Mouse (Mus musculus): ENCODE results near the gene Myzap. TPM values are rescaled to one million over a fixed set of nuclear protein-coding genes. Genes with fewer than 3 reads are reported as not detected.

Myzap gene
- polyA plus RNA-seq, 1 experiment: 0.70 TPM

DNA sequence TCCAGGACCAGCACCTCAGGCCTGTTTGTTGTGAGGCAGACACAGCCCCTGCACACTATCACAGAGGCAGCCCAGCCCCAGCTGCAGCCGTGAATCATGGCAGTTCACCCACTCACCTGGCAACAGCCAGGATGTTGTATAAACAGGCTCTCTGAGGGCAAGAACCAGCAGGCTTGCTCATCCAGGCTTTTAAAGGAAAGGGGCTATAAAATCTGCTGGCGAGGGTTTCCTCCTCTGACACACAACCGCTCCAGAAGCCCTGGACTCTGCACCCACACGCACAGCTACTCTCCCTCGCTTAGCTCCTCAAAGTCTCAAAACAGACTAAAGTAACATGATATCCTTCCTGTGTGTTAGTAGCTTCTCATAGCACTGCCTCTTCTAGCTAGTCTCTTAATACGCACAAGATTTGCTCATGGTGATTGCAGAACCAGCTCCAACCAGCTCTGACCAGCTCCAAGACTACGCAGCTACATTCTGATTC lies 21.0 kb downstream of the Myzap start:
- TF ChIP-seq CTCF (IDR thresholded peaks at IDR 0.05; ENCODE audit: control insufficient read depth, insufficient read depth, insufficient read length) (no peak), CEBPB (IDR thresholded peaks at IDR 0.05; ENCODE audit: low read depth) (no peak)
- Histone ChIP-seq H3K36me3 (ENCODE audit: control insufficient read depth, insufficient read depth) (no peaks in the 10 kb centered on the region), H3ac (ENCODE audit: control insufficient read depth, insufficient read length, low read depth) (no peak overlapping the region), H3K4me3 (ENCODE audit: insufficient read depth, poor library complexity, severe bottlenecking) (no peak overlapping the region), H3K79me3 (ENCODE audit: low read depth) (no peaks in the 10 kb centered on the region), H3K79me2 (ENCODE audit: control insufficient read depth, insufficient read depth) (no peaks in the 10 kb centered on the region), H3K27me3 (ENCODE audit: control insufficient read depth, insufficient read depth, insufficient read length) (no peaks in the 10 kb centered on the region)

- no peak overlapping the region for H3K4me3 ChIP-seq (ENCODE audit: insufficient read depth, poor library complexity, severe bottlenecking)
- H3ac ChIP-seq (ENCODE audit: control insufficient read depth, insufficient read length, low read depth): no peak overlapping the region
- TF ChIP-seq CEBPB (IDR thresholded peaks at IDR 0.05; ENCODE audit: low read depth): no peak
- no peak for TF ChIP-seq MAX (IDR thresholded peaks at IDR 0.05)
- no peak for TF ChIP-seq CTCF (IDR thresholded peaks at IDR 0.05; ENCODE audit: control insufficient read depth, insufficient read depth, insufficient read length)
- TF ChIP-seq MYOD1 (IDR thresholded peaks at IDR 0.05; ENCODE audit: control insufficient read depth, insufficient read length, low read depth): no peak
- no peak for TF ChIP-seq USF1 (IDR thresholded peaks at IDR 0.05; ENCODE audit: low read depth)
- TF ChIP-seq FOSL1 (IDR thresholded peaks at IDR 0.05; ENCODE audit: insufficient read depth, low read length, poor library complexity, severe bottlenecking): no peak
- no peak for TF ChIP-seq MYOG (IDR thresholded peaks at IDR 0.05; ENCODE audit: control insufficient read depth, extremely low read depth, insufficient read length)
Measured at GRCm38 (mm10) chr9:71570170-71570569, 22.0 kb downstream of the Myzap start.

DNA sequence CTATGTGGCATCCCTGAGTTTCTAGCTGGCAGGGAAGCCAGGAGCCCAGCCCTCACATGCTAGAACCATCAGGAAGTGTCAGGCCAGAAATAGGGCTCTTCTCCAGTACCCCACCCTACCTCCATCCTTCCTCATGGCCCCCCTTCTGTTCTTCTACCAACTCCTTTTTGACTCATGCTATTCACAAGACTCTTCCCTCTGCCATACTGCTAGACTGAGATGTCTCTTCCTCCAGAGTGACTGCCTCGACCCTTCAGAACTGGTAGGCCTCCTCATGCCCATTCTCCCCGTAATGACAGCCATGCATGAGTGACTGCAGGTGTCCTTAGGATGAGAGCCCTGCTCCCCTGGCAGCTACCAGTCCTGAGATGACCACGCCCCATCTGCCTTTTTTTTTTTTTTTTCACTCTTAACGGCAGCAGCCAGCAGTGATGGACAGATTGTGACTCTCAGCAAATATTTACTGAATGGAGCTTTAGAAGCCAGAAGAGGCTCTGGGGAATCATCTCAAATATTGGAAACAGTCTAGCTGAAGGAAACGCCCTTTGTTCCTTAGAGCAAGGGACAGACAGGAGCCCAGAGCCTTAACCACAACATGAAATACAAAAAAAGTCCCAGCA lies 23.7 kb downstream of the Myzap start:
- no peak overlapping the region for H3ac ChIP-seq (ENCODE audit: control insufficient read depth, insufficient read length, low read depth)
- H3K79me2 ChIP-seq (ENCODE audit: control insufficient read depth, insufficient read depth): no peaks in the 10 kb centered on the region
- H3K27me3 ChIP-seq (ENCODE audit: control insufficient read depth, insufficient read depth, insufficient read length): no peaks in the 10 kb centered on the region
- no peaks in the 10 kb centered on the region for H3K79me3 ChIP-seq (ENCODE audit: low read depth)
- H3K4me3 ChIP-seq (ENCODE audit: insufficient read depth, poor library complexity, severe bottlenecking): no peak overlapping the region
- TF ChIP-seq FOSL1 (IDR thresholded peaks at IDR 0.05; ENCODE audit: insufficient read depth, low read length, poor library complexity, severe bottlenecking): no peak
- no peaks in the 10 kb centered on the region for H3K36me3 ChIP-seq (ENCODE audit: control insufficient read depth, insufficient read depth)

More at GRCm38 (mm10) chr9:71570170-71570569, 22.0 kb downstream of the Myzap start:
- Histone ChIP-seq H3K79me2 (ENCODE audit: control insufficient read depth, insufficient read depth) (no peaks in the 10 kb centered on the region), H3K36me3 (ENCODE audit: control insufficient read depth, insufficient read depth) (no peaks in the 10 kb centered on the region), H3K79me3 (ENCODE audit: low read depth) (no peaks in the 10 kb centered on the region), H3K27me3 (ENCODE audit: control insufficient read depth, insufficient read depth, insufficient read length) (no peaks in the 10 kb centered on the region)

DNA sequence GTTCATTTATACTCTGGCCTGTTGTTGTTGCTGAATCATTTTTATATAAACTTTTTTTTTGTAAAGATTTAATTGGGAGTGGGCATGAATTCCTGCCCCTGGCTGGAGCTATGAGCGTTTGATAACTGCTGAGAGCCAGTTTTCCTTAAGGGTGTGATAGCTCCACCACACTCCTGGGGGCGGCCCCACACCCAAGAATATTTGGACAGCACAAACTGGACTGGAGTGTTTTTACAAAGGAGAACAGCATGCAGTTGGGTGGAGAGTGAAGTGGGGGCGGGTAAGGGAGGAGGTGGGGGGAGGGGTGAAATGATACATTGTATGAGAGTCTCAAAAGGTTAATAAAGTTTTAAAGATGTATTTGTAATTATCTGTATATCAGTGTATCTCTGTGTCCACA lies 24.8 kb downstream of the Myzap start:
- H3ac ChIP-seq (ENCODE audit: control insufficient read depth, insufficient read length, low read depth): no peak overlapping the region
- no peaks in the 10 kb centered on the region for H3K36me3 ChIP-seq (ENCODE audit: control insufficient read depth, insufficient read depth)
- H3K79me3 ChIP-seq (ENCODE audit: low read depth): no peaks in the 10 kb centered on the region
- TF ChIP-seq CTCF (IDR thresholded peaks at IDR 0.05; ENCODE audit: control insufficient read depth, insufficient read depth, insufficient read length) (no peak), MAX (IDR thresholded peaks at IDR 0.05) (no peak), MYOG (IDR thresholded peaks at IDR 0.05; ENCODE audit: control insufficient read depth, extremely low read depth, insufficient read length) (no peak), FOSL1 (IDR thresholded peaks at IDR 0.05; ENCODE audit: insufficient read depth, low read length, poor library complexity, severe bottlenecking) (no peak), USF1 (IDR thresholded peaks at IDR 0.05; ENCODE audit: low read depth) (no peak), CEBPB (IDR thresholded peaks at IDR 0.05; ENCODE audit: low read depth) (no peak), MYOD1 (IDR thresholded peaks at IDR 0.05; ENCODE audit: control insufficient read depth, insufficient read length, low read depth) (no peak)
- no peaks in the 10 kb centered on the region for H3K79me2 ChIP-seq (ENCODE audit: control insufficient read depth, insufficient read depth)
- H3K27me3 ChIP-seq (ENCODE audit: control insufficient read depth, insufficient read depth, insufficient read length): no peaks in the 10 kb centered on the region
- no peak overlapping the region for H3K4me3 ChIP-seq (ENCODE audit: insufficient read depth, poor library complexity, severe bottlenecking)

GRCm38 (mm10) chr9:71566763-71567162 lies 25.4 kb downstream of the Myzap start:
- TF ChIP-seq MAX (IDR thresholded peaks at IDR 0.05): no peak
- TF ChIP-seq MYOG (IDR thresholded peaks at IDR 0.05; ENCODE audit: control insufficient read depth, extremely low read depth, insufficient read length): no peak
- TF ChIP-seq FOSL1 (IDR thresholded peaks at IDR 0.05; ENCODE audit: insufficient read depth, low read length, poor library complexity, severe bottlenecking): no peak
- no peak for TF ChIP-seq CTCF (IDR thresholded peaks at IDR 0.05; ENCODE audit: control insufficient read depth, insufficient read depth, insufficient read length)
- no peak for TF ChIP-seq MYOD1 (IDR thresholded peaks at IDR 0.05; ENCODE audit: control insufficient read depth, insufficient read length, low read depth)
- no peak for TF ChIP-seq CEBPB (IDR thresholded peaks at IDR 0.05; ENCODE audit: low read depth)
- no peak for TF ChIP-seq USF1 (IDR thresholded peaks at IDR 0.05; ENCODE audit: low read depth)
- H3ac ChIP-seq (ENCODE audit: control insufficient read depth, insufficient read length, low read depth): no peak overlapping the region
- no peaks in the 10 kb centered on the region for H3K27me3 ChIP-seq (ENCODE audit: control insufficient read depth, insufficient read depth, insufficient read length)
- no peaks in the 10 kb centered on the region for H3K79me3 ChIP-seq (ENCODE audit: low read depth)
- H3K4me3 ChIP-seq (ENCODE audit: insufficient read depth, poor library complexity, severe bottlenecking): no peak overlapping the region
- no peaks in the 10 kb centered on the region for H3K36me3 ChIP-seq (ENCODE audit: control insufficient read depth, insufficient read depth)
- no peaks in the 10 kb centered on the region for H3K79me2 ChIP-seq (ENCODE audit: control insufficient read depth, insufficient read depth)

- Histone ChIP-seq H3K27me3 (ENCODE audit: control insufficient read depth, insufficient read depth, insufficient read length) (no peaks in the 10 kb centered on the region), H3K79me3 (ENCODE audit: low read depth) (no peaks in the 10 kb centered on the region), H3K79me2 (ENCODE audit: control insufficient read depth, insufficient read depth) (no peaks in the 10 kb centered on the region), H3ac (ENCODE audit: control insufficient read depth, insufficient read length, low read depth) (no peak overlapping the region), H3K36me3 (ENCODE audit: control insufficient read depth, insufficient read depth) (no peaks in the 10 kb centered on the region), H3K4me3 (ENCODE audit: insufficient read depth, poor library complexity, severe bottlenecking) (no peak overlapping the region)
- TF ChIP-seq USF1 (IDR thresholded peaks at IDR 0.05; ENCODE audit: low read depth) (no peak), FOSL1 (IDR thresholded peaks at IDR 0.05; ENCODE audit: insufficient read depth, low read length, poor library complexity, severe bottlenecking) (no peak), CEBPB (IDR thresholded peaks at IDR 0.05; ENCODE audit: low read depth) (no peak), MYOD1 (IDR thresholded peaks at IDR 0.05; ENCODE audit: control insufficient read depth, insufficient read length, low read depth) (no peak), MAX (IDR thresholded peaks at IDR 0.05) (no peak), MYOG (IDR thresholded peaks at IDR 0.05; ENCODE audit: control insufficient read depth, extremely low read depth, insufficient read length) (no peak), CTCF (IDR thresholded peaks at IDR 0.05; ENCODE audit: control insufficient read depth, insufficient read depth, insufficient read length) (no peak)
Measured at GRCm38 (mm10) chr9:71557737-71558136, 34.4 kb downstream of the Myzap start.

Measured in C2C12 (cell line).